Mouse (Mus musculus): Measurements from ENCODE around the gene Gm42715.

- TF ChIP-seq TAL1 (conservative IDR thresholded peaks at IDR 0.05; ENCODE audit: low read depth, low read length) = no peak
- no peak for TF ChIP-seq CTCF (IDR thresholded peaks at IDR 0.05; ENCODE audit: low read depth, low read length)
- no peak for TF ChIP-seq GATA1 (IDR thresholded peaks at IDR 0.05; ENCODE audit: borderline replicate concordance, low read length)
These were observed 8.1 kb upstream of the Gm42715 start for GRCm38 (mm10) chr7:127511241-127511640.
